Mouse (Mus musculus) olfactory bulb, adult 2 months (tissue): ENCODE measurements around the gene Fhit.

Source experiments
- CTCF ChIP-seq: fragments of 200-500 bp; IDR thresholded peaks from 2 replicates; pipeline ENCODE4 v1.5.1; 2012; ENCODE audit warnings: low read depth, mild to moderate bottlenecking, low read length, moderate library complexity; ENCODE audit not compliant: insufficient read depth
- POLR2A ChIP-seq: fragments of 200-500 bp; IDR thresholded peaks from 2 replicates; pipeline ENCODE4 v1.6.1; 2012; ENCODE audit warnings: mild to moderate bottlenecking, low read depth, low read length, moderate library complexity; ENCODE audit not compliant: insufficient read depth

DNA sequence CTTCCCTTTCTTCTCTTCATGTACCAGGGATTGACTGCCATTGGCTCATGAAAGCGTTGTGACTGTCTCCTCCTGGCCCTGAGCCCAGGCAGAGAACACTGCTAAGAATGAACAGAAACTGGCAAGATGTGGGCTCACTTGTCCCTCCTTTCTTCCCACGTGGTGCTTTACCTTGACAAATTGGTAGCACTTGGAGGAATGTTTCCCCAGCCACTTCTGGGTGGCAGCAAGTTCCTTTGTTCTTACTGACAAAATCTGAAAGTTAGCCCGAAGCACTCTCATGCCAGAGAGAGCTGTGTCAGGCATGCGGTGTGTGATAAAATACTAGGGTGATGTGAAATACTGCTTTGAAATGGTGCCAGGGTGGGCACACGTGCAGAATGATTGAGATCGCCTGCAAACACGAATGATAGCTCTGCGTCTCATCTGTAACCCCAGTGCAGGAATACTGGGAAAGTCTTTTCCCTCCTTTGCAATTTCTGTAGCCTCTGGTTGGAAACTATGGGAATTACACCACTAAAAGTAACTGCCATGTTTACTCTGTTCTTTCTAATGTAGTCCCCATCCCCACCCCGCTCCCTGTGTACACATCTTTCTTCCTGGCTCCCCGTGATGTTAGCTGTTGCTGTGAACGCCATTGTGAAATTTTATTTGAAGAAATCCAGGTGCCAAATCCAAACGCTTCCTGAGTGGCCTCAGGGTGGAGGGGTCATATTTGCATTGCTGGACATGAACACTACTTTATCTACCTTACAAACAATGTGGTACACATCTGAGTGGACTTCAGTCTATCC is 1555.1 kb downstream of the Fhit start:
- TF ChIP-seq CTCF, result no peak
- no peak for TF ChIP-seq POLR2A
